Mouse (Mus musculus): Measurements from ENCODE around the gene Scarf1. TPM values are rescaled to one million over a fixed set of nuclear protein-coding genes. Genes with fewer than 3 reads are reported as not detected.
A peak's percentile ranks its signal among the peaks of the same experiment; 100 is the strongest.

The Scarf1 gene
- polyA plus RNA-seq, 1 experiment from 2014 or later = 3.6 TPM

DNA sequence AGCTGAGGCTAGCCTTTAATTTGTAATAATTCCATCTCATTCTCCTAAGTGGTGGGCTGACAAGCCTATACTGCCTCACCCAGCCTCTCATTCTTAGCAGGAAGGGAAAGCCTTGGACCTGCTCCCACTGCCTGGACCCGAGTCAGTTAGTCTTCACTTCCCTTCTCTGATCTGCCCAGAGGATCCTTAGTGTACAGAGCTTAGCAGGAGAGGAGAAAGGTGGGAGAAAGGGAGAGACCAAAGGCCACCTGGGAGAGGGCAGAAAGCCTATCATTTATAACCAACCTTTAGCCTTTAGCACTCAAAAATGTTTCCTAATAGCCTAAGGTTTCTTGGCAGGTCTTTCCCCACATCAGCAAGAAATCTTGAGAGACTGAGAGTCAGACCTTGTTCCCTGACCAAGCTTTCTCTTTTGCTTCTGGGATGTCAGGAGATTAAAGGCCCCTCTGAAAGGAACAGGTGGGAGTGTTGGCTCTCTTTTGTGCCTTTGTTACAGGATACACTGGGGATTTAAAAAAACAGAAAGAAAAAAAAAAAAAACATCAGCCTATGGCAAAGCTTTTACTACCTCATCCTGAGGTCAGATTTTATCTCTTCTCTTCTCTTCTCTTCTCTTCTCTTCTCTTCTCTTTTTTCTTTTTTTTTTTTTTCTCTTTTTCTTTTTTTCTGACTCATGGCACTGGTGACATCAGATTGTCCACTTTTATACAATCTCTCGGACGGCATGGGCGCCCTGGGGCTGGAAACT lies 21.1 kb downstream of the Scarf1 start:
- no peaks in the 10 kb centered on the region for H3K27me3 ChIP-seq (replicated peaks; ENCODE audit: control insufficient read depth, insufficient read depth, low read length)
- H3K9ac ChIP-seq (replicated peaks; ENCODE audit: low read depth, low read length) = no peak overlapping the region
- peaks cover 36% of the 10 kb centered on the region for H3K4me1 ChIP-seq (replicated peaks; ENCODE audit: control insufficient read depth, insufficient read depth, low read length)
- H3K36me3 ChIP-seq (ENCODE audit: control insufficient read depth, insufficient read depth) = no peaks in the 10 kb centered on the region
- no peak overlapping the region for H3K4me3 ChIP-seq (replicated peaks; ENCODE audit: low read length)
- H3K27ac ChIP-seq (ENCODE audit: low read length) = no peak overlapping the region
- H3K4me2 ChIP-seq (ENCODE audit: low read length) = peak overlapping the region; percentile 35
- no peaks in the 10 kb centered on the region for H3K9me3 ChIP-seq (ENCODE audit: control insufficient read depth, low read length)
- 40% methylated on average over 4 of the region's 4 CpGs for WGBS
- ATAC-seq = no peak

DNA sequence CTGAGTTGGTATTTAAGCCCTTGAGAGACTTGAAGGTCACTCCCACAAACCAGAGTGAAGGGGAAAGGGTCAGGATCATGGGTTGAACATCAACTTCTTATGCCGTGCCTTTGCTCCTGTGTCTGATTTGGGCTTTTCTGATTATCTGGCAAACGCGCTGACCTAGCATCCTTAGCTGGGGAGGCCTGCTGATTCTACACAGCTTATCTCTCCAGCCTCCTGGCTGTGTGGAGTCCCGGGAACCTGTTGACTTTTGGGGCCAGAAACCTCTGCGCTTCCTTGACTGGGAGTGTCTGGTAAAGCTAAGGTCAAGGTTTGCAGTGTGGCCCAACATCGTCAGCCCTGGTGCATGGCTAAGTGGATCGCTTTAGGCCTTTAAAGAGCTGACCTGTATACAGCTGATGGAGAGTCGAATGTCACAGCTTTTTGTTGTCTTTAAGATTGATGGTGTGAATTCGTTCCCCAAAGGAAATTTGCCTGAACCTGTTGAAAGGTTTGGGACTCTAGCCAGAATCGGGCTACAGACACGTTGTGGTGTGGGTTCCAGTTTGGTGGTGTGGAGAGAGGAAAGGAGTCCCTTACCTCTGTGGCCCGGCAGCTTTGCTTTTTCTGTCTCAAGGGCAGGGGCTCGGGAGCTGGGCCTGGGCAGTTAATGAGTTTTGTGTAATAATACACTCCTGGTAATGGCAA lies 21.9 kb downstream of the Scarf1 start:
- WGBS = 60% methylated on average over 13 of the region's 13 CpGs
- H3K9ac ChIP-seq (replicated peaks; ENCODE audit: low read depth, low read length) = no peak overlapping the region
- no peak for ATAC-seq
- H3K4me1 ChIP-seq (replicated peaks; ENCODE audit: control insufficient read depth, insufficient read depth, low read length) = peaks cover 36% of the 10 kb centered on the region
- H3K4me3 ChIP-seq (replicated peaks; ENCODE audit: low read length) = no peak overlapping the region
- H3K36me3 ChIP-seq (ENCODE audit: control insufficient read depth, insufficient read depth) = no peaks in the 10 kb centered on the region
- peak overlapping the region; percentile 18; the same call in 1 of the 2 replicates for H3K4me2 ChIP-seq (ENCODE audit: low read length)
- no peaks in the 10 kb centered on the region for H3K27me3 ChIP-seq (replicated peaks; ENCODE audit: control insufficient read depth, insufficient read depth, low read length)
- H3K27ac ChIP-seq (ENCODE audit: low read length) = no peak overlapping the region
- H3K9me3 ChIP-seq (ENCODE audit: control insufficient read depth, low read length) = no peaks in the 10 kb centered on the region

DNA sequence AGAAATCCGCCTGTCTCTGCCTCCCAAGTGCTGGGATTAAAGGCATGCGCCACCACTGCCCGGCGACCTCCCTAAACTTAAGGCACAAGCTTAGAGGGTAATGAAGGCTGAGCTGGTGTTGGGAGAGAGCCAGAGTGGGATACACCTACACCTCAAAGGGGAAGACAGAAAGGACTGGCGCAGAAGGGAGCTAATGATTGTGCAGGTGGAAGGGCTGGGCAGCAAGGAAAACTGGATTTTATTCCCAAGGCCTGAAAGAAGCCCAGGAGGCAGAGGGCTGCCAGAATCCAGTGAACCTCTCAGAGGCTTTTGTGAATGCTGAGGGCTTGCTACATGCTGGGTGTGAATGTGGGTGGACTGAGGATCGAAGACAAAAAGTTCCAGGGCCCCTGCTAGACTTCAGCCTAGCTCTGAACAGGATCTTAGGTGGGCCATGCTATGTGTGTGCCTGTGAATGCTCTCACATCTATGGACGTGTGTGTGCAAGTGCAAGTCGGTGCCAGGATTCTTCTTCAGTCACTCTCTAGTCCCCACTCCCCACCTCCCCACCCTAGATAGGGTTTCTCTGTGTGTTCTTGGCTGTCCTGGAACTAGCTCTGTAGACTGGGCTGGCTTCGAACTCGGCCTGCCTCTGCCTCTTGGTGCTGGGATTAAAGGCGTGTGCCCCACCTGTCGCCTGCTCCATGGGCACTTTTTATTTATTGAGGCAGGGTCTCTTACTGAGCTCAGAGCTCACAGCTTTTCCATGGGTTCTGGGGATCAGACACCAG lies 23.1 kb downstream of the Scarf1 start:
- H3K4me3 ChIP-seq (replicated peaks; ENCODE audit: low read length) = no peak overlapping the region
- no peak overlapping the region for H3K9ac ChIP-seq (replicated peaks; ENCODE audit: low read depth, low read length)
- H3K4me1 ChIP-seq (replicated peaks; ENCODE audit: control insufficient read depth, insufficient read depth, low read length) = peaks cover 44% of the 10 kb centered on the region
- no peak overlapping the region for H3K27ac ChIP-seq (ENCODE audit: low read length)
- ATAC-seq = no peak
- no peaks in the 10 kb centered on the region for H3K27me3 ChIP-seq (replicated peaks; ENCODE audit: control insufficient read depth, insufficient read depth, low read length)
- 87% methylated on average over 12 of the region's 12 CpGs for WGBS
- no peaks in the 10 kb centered on the region for H3K36me3 ChIP-seq (ENCODE audit: control insufficient read depth, insufficient read depth)
- no peak overlapping the region for H3K4me2 ChIP-seq (ENCODE audit: low read length)
- no peaks in the 10 kb centered on the region for H3K9me3 ChIP-seq (ENCODE audit: control insufficient read depth, low read length)

DNA sequence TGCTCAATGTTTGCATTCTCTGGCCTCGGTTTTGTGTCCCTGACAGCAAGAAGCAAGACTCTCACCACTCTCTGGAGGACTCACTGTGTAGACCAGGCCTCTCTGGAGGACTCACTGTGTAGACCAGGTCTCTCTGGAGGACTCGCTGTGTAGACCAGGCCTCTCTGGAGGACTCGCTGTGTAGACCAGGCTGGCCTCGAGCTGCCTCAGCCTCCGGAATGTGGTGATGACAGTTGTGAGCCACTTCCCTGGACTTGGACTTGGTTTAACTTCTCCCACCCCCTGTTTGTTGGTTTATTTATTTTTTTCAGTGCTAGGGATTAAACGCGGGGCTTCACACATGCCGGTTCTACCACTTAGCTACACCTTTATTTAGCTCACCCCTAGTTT lies 23.7 kb downstream of the Scarf1 start:
- Histone ChIP-seq H3K4me1 (replicated peaks; ENCODE audit: control insufficient read depth, insufficient read depth, low read length) (peaks cover 44% of the 10 kb centered on the region), H3K36me3 (ENCODE audit: control insufficient read depth, insufficient read depth) (no peaks in the 10 kb centered on the region), H3K9ac (replicated peaks; ENCODE audit: low read depth, low read length) (no peak overlapping the region), H3K4me3 (replicated peaks; ENCODE audit: low read length) (no peak overlapping the region), H3K4me2 (ENCODE audit: low read length) (no peak overlapping the region), H3K27ac (ENCODE audit: low read length) (no peak overlapping the region), H3K27me3 (replicated peaks; ENCODE audit: control insufficient read depth, insufficient read depth, low read length) (no peaks in the 10 kb centered on the region), H3K9me3 (ENCODE audit: control insufficient read depth, low read length) (no peaks in the 10 kb centered on the region)
- no peak for ATAC-seq
- 88% methylated on average over 8 of the region's 8 CpGs for WGBS

DNA sequence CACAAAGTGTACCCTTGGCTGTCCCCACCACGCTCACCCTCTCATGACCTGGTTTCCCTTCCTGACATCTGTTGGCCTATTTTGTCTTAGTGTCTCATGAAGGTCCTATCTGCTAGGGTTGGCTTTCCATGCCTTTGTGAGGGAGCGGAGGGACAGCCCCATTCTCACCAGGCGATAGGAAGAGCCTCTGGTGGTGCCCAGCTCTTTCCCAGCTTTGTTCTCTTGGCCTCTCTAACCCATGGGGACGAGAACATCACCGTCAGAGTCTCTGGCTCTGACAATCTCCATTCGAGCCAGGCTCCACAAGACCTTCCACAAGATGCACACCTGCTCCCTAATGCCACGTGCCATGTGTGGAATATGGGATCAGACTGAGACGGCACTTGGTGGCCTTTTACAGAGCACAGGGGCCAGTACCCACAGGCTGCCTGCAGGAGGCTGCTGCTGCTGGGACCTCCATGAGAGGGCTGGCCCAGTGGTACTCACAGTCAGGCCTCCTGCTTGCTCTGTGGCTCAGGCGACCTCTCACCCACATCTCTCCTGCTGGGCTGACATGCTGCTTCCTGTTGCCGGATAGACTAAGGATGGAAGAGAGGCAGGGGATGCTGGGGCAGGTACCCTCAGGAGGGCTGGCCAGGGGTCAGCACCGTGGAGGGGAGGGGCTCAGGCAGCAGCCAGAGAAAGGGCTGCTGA lies 24.3 kb downstream of the Scarf1 start:
- no peaks in the 10 kb centered on the region for H3K36me3 ChIP-seq (ENCODE audit: control insufficient read depth, insufficient read depth)
- 51% methylated on average over 11 of the region's 11 CpGs for WGBS
- no peaks in the 10 kb centered on the region for H3K9me3 ChIP-seq (ENCODE audit: control insufficient read depth, low read length)
- no peaks in the 10 kb centered on the region for H3K27me3 ChIP-seq (replicated peaks; ENCODE audit: control insufficient read depth, insufficient read depth, low read length)
- peaks cover 42% of the 10 kb centered on the region for H3K4me1 ChIP-seq (replicated peaks; ENCODE audit: control insufficient read depth, insufficient read depth, low read length)
- H3K4me3 ChIP-seq (replicated peaks; ENCODE audit: low read length) = no peak overlapping the region
- H3K27ac ChIP-seq (ENCODE audit: low read length) = no peak overlapping the region
- no peak for ATAC-seq
- 0 out of 2 replicates have a peak overlapping the region, but pooled peaks have one; percentile 3 for H3K9ac ChIP-seq (replicated peaks; ENCODE audit: low read depth, low read length)
- no peak overlapping the region for H3K4me2 ChIP-seq (ENCODE audit: low read length)

DNA sequence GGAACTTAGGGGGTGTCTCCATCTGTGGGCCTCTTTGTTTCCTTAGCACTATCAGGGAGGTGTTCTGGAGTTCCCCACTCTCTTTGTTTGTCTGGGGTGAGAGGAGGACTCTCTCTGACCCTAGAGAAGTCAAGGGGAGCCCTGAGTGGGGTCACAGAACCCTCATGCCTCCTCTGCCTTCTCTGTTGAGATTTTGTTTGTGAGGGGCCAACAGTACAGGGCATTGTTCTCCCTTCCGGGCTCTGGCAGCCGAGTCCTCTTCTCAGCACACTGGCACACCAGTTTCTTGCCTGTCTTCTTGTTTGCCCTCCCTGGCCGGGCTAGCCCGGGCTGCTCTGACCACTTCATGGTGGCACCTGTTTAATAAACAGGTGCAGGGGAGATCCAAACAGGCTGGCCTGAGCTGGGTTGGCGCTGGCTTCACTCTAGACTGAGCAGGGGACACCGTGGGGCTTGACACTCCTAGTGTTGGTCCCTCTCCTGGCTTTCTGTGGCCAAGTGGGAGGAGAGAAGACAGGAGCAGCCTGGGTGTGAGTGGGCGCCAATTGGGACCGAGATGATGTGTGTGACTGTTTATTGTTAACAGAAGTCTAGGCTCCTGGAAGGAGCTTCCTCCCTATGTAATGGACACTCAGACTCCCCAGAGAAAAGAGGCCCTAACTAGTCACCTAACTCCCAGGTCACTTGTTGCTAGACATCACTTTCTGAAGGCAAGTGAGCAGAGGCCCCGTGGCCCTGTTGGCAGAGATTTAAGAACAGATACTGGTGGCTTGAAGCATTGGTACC lies 25.0 kb downstream of the Scarf1 start:
- Histone ChIP-seq H3K9ac (replicated peaks; ENCODE audit: low read depth, low read length) (no peak overlapping the region), H3K27me3 (replicated peaks; ENCODE audit: control insufficient read depth, insufficient read depth, low read length) (no peaks in the 10 kb centered on the region), H3K4me2 (ENCODE audit: low read length) (no peak overlapping the region), H3K27ac (ENCODE audit: low read length) (no peak overlapping the region), H3K4me3 (replicated peaks; ENCODE audit: low read length) (no peak overlapping the region), H3K36me3 (ENCODE audit: control insufficient read depth, insufficient read depth) (no peaks in the 10 kb centered on the region), H3K9me3 (ENCODE audit: control insufficient read depth, low read length) (no peaks in the 10 kb centered on the region), H3K4me1 (replicated peaks; ENCODE audit: control insufficient read depth, insufficient read depth, low read length) (peaks cover 35% of the 10 kb centered on the region)
- no peak for ATAC-seq
- WGBS = 58% methylated on average over 9 of the region's 9 CpGs

DNA sequence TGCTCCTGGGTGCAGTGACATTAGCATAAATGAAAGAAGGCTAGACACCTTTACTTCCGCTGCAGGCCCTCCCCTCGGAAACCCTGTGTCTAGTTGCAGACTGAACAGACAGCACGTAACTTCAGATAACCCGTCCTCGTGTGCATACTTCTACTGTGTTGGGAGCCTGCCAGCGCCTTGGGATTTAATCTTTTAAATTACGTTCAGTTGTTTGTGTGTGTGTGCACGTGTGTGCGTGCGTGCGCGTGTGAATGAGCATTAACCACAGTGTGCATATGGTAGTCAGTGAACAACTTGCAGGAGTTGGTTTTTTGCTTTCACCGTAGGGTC lies 25.6 kb downstream of the Scarf1 start:
- Histone ChIP-seq H3K4me2 (ENCODE audit: low read length) (no peak overlapping the region), H3K4me3 (replicated peaks; ENCODE audit: low read length) (no peak overlapping the region), H3K9me3 (ENCODE audit: control insufficient read depth, low read length) (no peaks in the 10 kb centered on the region), H3K27ac (ENCODE audit: low read length) (no peak overlapping the region), H3K27me3 (replicated peaks; ENCODE audit: control insufficient read depth, insufficient read depth, low read length) (no peaks in the 10 kb centered on the region), H3K4me1 (replicated peaks; ENCODE audit: control insufficient read depth, insufficient read depth, low read length) (peaks cover 33% of the 10 kb centered on the region), H3K36me3 (ENCODE audit: control insufficient read depth, insufficient read depth) (no peaks in the 10 kb centered on the region), H3K9ac (replicated peaks; ENCODE audit: low read depth, low read length) (no peak overlapping the region)
- ATAC-seq = no peak
- WGBS = 77% methylated on average over 13 of the region's 13 CpGs

DNA sequence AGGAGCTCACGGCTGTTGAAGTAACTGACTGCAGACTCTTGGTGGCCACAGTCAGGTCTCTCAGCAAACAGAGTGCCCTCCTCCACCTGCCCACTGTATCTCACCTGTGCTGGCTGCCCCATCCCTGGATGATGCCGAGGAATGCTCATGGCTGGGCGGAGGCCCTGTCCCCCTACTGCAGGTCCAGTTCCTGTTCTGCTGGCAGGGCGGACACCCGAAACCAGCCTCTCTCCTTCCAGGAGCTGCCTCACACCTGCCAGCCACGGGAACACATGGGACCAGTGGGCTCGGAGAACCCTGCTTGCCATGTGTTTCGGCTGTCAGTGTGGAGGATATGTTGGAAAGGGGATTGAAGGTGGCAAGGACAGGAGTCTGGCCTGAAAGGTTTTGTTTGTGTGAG lies 26.9 kb downstream of the Scarf1 start:
- Histone ChIP-seq H3K9ac (replicated peaks; ENCODE audit: low read depth, low read length) (no peak overlapping the region), H3K27me3 (replicated peaks; ENCODE audit: control insufficient read depth, insufficient read depth, low read length) (no peaks in the 10 kb centered on the region), H3K27ac (ENCODE audit: low read length) (no peak overlapping the region), H3K4me1 (replicated peaks; ENCODE audit: control insufficient read depth, insufficient read depth, low read length) (peaks cover 24% of the 10 kb centered on the region), H3K4me2 (ENCODE audit: low read length) (no peak overlapping the region), H3K9me3 (ENCODE audit: control insufficient read depth, low read length) (no peaks in the 10 kb centered on the region), H3K4me3 (replicated peaks; ENCODE audit: low read length) (no peak overlapping the region), H3K36me3 (ENCODE audit: control insufficient read depth, insufficient read depth) (no peaks in the 10 kb centered on the region; the same call in 1 of the 2 replicates)
- ATAC-seq = no peak
- 77% methylated on average over 8 of the region's 8 CpGs for WGBS

Data from forebrain, embryonic 16.5 days (tissue).